Mouse (Mus musculus): ENCODE data around the gene 1810024B03Rik. TPM values are rescaled to one million over a fixed set of nuclear protein-coding genes. Genes with fewer than 3 reads are reported as not detected.

1810024B03Rik gene
- polyA plus RNA-seq, 1 experiment from 2014 or later, result 3.1 TPM

GRCm38 (mm10) chr2:127136979-127137378 lies 71.1 kb downstream of the 1810024B03Rik start:
- Histone ChIP-seq H3K36me3 (ENCODE audit: control insufficient read depth, insufficient read depth, low read length) (peaks cover 11% of the 10 kb centered on the region; the same call in 1 of the 2 replicates), H3K9me3 (ENCODE audit: control insufficient read depth, low read depth, low read length) (no peaks in the 10 kb centered on the region), H3K27me3 (ENCODE audit: control insufficient read depth, insufficient read depth, low read length) (no peaks in the 10 kb centered on the region), H3K9ac (replicated peaks; ENCODE audit: low read depth, low read length) (no peak overlapping the region), H3K4me2 (replicated peaks; ENCODE audit: low read depth, low read length) (no peak overlapping the region), H3K27ac (ENCODE audit: low read length) (peak overlapping the region; percentile 50; the same call in 1 of the 2 replicates), H3K4me3 (ENCODE audit: low read depth, low read length) (no peak overlapping the region), H3K4me1 (ENCODE audit: control insufficient read depth, insufficient read depth, low read length) (peaks cover 25% of the 10 kb centered on the region)
- peak; percentile 57 for ATAC-seq (ENCODE audit: insufficient number of reproducible peaks, insufficient read depth, low FRiP score, low read depth)
- WGBS, result 14% methylated on average over 5 of the region's 5 CpGs

Other genes starting within 250 kb of the 1810024B03Rik start
- 9.8 and 11.9 TPM in 2 replicates for gene Ap4e1, start 199.6 kb downstream of the 1810024B03Rik start, polyA plus RNA-seq (2014; fragmentation: Nextera tagmentation; extraction: Ambion mirVana)
- 49.6 and 53.0 TPM in 2 replicates for gene Blvra, start 137.6 kb downstream of the 1810024B03Rik start, polyA plus RNA-seq (2014; fragmentation: Nextera tagmentation; extraction: Ambion mirVana)
- gene Ncaph, start 74.3 kb downstream of the 1810024B03Rik start, polyA plus RNA-seq (2014; fragmentation: Nextera tagmentation; extraction: Ambion mirVana), result 81.4 and 84.8 TPM in 2 replicates
- 29.5 and 30.0 TPM in 2 replicates for gene Itpripl1, start 64.8 kb downstream of the 1810024B03Rik start, polyA plus RNA-seq (2014; fragmentation: Nextera tagmentation; extraction: Ambion mirVana)
- gene Snrnp200, start 106 bp upstream of the 1810024B03Rik start, polyA plus RNA-seq (2014; fragmentation: Nextera tagmentation; extraction: Ambion mirVana), result 72.5 and 79.5 TPM in 2 replicates
- 56.1 and 57.1 TPM in 2 replicates for gene Ciao1, start 39.5 kb upstream of the 1810024B03Rik start, polyA plus RNA-seq (2014; fragmentation: Nextera tagmentation; extraction: Ambion mirVana)
- 21.1 TPM in 2 replicates for gene Tmem127, start 39.6 kb upstream of the 1810024B03Rik start, polyA plus RNA-seq (2014; fragmentation: Nextera tagmentation; extraction: Ambion mirVana)
- 72.7 and 77.0 TPM in 2 replicates for gene Stard7, start 61.9 kb upstream of the 1810024B03Rik start, polyA plus RNA-seq (2014; fragmentation: Nextera tagmentation; extraction: Ambion mirVana)
- gene Dusp2, start 127.9 kb upstream of the 1810024B03Rik start, polyA plus RNA-seq (2014; fragmentation: Nextera tagmentation; extraction: Ambion mirVana), result 3.2 and 3.8 TPM in 2 replicates
- gene Astl, start 130.4 kb upstream of the 1810024B03Rik start, polyA plus RNA-seq (2014; fragmentation: Nextera tagmentation; extraction: Ambion mirVana), result not detected in 2 replicates
- 0.64 and 0.98 TPM in 2 replicates for gene Adra2b, start 154.9 kb upstream of the 1810024B03Rik start, polyA plus RNA-seq (2014; fragmentation: Nextera tagmentation; extraction: Ambion mirVana)
- not detected in 2 replicates for gene Gpat2, start 216.9 kb upstream of the 1810024B03Rik start, polyA plus RNA-seq (2014; fragmentation: Nextera tagmentation; extraction: Ambion mirVana)
- 31.6 and 35.7 TPM in 2 replicates for gene Fahd2a, start 236.3 kb upstream of the 1810024B03Rik start, polyA plus RNA-seq (2014; fragmentation: Nextera tagmentation; extraction: Ambion mirVana)

Data from stomach, embryonic 14.5 days (tissue).